Mouse (Mus musculus): Measurements from ENCODE around the gene Caln1.

Gene Caln1

DNA sequence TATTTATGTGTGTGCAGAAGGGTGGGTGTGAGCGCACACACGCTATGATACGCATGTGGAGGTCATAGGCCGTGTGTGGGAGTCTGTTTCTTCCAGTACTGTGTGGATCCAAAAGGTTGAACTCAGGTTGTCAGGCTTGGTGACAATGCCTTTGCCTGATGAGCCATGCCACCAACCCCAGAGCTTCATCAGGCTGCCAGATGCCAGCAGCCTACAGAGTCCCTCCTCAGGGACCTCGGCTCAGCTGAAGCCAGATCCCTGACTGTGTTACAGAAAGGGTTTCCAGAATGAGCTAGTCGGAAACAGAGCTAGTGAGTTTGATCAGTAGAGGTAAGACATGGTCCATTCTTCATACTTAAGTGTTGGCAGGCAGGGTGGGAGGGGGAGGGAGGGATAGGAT lies 25.9 kb downstream of the Caln1 start:
- no peak for DNase-seq

DNA sequence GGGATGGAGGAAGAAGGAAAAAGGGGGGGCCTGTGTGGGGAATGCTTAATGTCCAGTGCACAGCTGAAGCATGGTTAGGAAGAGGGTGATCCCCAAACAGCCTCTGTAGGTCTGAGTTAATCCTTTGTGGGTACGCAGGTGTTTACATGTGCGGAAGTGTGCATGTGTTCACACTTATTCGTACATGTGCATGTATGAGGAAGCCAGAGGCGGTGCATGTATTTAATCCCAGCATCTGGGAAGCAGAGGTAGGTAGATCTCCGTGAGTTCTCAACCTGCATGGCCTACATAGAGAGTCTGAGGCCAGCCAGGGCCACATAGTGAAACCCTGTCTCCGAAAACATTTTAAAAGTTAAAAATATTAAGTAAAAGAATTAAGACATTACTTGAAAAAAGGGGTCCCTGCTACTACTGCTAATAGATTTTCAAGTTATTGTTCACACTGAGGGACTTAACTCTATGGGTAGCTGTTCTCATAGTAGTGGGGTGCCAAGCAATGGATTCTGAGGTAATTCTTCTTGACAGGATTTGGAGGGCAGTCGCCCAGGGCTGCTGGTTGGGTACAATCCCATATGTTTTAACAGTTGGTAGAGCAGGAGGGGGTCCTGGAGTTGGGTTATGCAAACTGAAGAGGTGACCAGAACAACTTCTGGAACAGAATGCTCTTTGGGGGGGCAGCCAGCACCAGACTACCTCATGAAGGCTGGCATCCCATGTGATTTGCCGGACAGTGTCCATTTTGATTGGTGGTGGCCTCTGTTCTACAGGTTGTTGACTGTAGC lies 31.1 kb downstream of the Caln1 start:
- peak; percentile 91 to 98 for DNase-seq

GRCm38 (mm10) chr5:130405201-130405600 lies 35.9 kb downstream of the Caln1 start:
- peak; percentile 74 to 84 for DNase-seq

DNA sequence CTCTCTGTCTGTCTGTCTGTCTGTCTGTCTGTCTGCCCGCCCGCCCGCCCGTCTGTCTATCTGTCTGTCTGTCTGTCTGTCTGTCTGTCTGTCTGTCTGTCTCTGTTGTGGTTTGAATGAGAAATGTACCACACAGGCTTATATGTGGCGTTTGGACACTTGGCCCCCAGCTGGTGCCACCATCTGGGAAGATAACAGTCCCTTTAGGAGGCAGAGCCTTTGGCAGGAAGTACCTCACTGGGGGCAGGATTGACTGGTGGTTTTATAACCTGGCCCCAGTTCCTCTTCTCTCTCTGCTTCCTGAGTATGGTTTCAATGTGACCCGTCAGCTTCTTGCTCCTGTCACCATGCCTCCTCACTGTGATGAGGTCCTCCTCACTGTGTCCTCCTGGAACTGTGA lies 40.5 kb downstream of the Caln1 start:
- DNase-seq, result peak in 1 of 2 experiments; percentile 40

GRCm38 (mm10) chr5:130411516-130411915 lies 42.3 kb downstream of the Caln1 start:
- DNase-seq, result no peak

DNA sequence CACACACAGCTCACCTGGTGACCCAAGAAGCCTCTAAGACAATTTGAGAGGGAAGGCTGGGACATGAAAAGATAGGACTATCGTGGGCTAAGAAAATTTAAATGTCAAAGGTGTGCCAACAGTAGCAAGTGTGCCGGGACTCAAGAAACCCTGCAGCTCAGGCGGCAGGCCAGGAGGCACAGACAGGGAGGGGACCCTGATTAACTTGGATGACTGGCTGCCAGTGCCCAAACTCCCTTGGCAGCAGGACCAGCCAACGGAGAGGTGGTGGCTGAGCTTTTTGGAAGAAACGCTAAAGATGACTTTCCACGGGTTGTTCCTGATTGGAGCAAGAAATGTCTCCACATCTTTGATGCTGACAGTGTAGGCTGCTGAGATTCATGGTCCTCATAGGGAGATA lies 78.2 kb downstream of the Caln1 start:
- peak; percentile 36 to 38 for DNase-seq

- DNase-seq, result peak in 1 of 2 experiments; percentile 26
Observed at GRCm38 (mm10) chr5:130448491-130448890, 79.2 kb downstream of the Caln1 start.

- DNase-seq, result peak; percentile 56 to 63
Observed at GRCm38 (mm10) chr5:130448931-130449856, 79.9 kb downstream of the Caln1 start.

GRCm38 (mm10) chr5:130450031-130450541 lies 80.8 kb downstream of the Caln1 start:
- peak in 1 of 2 experiments; percentile 25 for DNase-seq

GRCm38 (mm10) chr5:130458076-130458475 lies 88.8 kb downstream of the Caln1 start:
- peak; percentile 49 to 57 for DNase-seq

DNA sequence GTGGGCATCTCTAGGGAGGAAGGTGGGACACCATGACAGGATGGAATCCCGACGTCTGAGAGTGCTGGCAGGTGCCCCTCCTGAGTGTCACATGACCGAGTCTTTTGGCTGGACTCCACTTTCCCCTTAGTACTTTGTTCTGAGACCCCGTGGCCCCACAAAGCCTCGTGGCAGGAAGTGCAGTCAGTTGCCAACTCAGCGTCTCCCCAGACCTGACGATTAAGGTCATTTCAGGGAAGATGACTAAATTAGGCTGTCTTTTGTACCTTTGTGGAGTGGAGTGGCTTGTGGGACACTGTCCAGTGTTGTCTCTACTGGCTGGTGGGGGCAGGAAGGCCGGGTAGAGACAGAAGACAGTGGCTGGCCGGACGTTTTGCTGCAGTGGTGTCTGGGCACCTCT lies 103.0 kb downstream of the Caln1 start:
- no peak for DNase-seq

DNA sequence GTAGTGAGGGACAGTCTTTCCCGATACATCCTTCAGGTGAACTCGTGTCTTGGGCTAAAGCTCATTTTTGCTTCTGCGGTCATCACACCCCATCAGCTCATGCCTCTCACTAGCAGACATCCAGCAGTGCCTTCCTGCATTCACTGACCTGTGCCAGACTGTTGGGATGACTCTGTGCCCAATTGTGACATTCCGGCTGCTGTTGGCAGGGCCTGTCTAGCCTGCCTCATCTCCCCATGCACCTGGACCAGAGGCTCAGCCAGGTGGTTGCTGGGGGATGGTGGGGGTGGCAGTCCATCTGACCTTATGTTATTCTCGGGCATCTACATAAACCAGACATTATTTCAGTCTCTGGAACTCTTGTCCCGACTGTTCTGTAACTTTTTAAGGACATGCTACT lies 105.6 kb downstream of the Caln1 start:
- DNase-seq, result peak; percentile 75 to 82

DNA sequence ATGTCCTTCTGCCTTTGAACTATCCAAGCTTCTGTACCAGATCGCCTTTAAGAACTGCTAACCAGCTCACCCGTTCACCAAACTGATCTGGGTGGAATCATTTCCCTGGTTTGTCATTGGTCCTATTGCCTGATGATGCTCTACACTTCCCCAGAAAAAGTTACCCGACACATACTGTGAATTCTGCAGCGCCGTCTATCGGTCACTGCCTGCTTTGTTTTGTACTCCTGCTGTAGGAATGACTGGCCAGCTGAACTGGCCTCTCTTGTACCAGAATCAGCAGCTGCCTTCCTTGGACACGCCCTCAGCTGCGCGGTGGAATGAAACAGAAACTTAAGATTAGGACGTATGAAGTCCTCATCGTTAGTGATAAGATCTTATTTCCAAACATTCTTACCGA lies 107.5 kb downstream of the Caln1 start:
- DNase-seq, result no peak

DNA sequence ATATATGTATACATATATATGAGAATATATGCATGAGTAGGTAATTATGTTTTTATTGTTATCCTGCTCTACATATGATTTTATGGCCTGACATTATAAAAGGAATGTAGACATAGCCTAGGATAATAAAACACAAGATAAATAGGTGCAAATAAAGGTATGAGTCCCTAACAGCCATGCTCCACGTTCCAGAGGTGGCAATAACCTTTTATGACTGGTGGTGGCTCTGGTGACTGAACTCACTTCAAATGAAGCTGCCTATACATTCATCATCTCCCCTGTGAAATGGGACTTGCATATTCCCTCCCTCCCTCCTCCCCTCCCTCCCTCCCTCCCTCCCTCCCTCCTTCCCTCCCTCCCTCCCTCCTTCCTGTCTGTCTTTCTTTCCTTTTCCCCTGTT lies 111.0 kb downstream of the Caln1 start:
- DNase-seq, result no peak

DNA sequence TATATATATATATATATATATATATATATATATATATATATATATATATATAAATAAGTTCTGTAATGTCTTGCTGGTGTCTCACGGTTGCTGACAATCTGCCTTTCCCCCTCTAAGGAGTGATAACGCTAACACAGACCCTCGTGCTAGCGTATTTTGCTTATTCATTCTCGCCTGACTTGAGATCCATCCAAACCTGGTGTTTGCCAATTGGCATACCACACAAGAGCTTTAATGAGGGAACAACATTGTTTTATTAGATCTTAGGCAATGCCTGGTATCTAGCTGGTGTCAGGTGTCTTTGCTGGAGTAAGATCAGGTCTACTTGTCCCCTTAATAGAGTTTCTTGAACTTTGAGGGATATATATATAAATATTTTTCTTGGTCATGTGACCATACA lies 122.2 kb downstream of the Caln1 start:
- DNase-seq, result no peak

GRCm38 (mm10) chr5:130492305-130492704 lies 123.0 kb downstream of the Caln1 start:
- DNase-seq, result peak; percentile 36 to 42

GRCm38 (mm10) chr5:130502541-130502940 lies 133.3 kb downstream of the Caln1 start:
- no peak for DNase-seq

DNA sequence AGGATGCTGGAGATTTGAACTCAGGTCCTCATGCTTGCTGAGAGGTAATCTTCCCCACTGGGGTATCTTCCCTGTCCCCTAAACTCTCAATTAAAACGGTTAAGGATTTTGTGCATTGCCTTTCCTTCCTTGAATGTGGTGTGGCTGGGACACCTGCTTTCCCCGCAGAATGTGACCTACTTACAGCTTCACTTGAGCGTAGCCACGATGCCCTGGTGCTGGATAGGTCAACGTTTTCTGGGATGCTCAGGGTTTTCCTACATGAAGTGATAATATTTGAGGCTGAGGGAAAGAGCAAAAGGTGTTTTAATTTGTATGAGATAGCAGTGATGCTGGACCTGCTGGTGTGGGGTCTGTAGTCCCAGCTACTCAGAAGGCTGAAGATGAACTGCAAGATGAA lies 135.6 kb downstream of the Caln1 start:
- DNase-seq, result peak in 1 of 2 experiments; percentile 30

DNA sequence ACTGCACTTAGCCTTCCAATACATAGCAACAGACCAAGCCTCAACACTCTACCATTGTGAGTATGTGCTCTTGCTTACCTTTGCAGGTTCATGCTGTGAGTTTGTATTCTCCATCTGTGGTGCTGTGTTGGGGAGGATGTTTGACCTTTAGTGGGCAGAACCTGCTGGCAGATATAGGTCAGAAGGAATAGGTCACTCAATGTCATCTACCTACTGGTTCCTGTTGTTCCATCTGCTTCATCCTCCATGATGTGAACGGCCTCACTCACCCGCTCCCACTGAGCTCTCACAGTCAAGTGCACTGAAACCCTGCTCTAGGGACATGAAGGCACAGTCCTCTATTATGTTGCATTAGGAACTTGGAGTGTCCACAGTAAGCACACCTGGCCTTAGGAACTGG lies 141.3 kb downstream of the Caln1 start:
- DNase-seq, result no peak

- no peak for DNase-seq
Observed at GRCm38 (mm10) chr5:130515395-130515794, 146.1 kb downstream of the Caln1 start.

DNA sequence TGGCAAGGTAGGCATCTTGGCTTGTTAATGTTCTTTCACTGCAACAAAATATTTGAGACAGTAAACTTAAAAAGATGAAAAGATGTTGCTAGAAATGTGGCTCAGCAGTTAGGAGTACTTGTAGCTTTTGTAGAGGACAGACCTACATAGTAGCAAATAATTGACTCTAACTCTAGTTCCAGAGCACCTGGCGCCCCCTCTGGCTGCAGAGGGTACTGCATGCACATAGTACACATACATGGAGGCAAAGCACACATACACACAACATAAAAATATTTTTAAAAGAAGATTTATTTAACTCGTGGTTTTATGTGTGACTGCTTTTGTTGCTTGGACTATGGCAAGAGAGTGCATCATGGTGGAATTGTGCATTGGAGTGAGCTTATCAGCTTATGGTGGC lies 151.3 kb downstream of the Caln1 start:
- no peak for DNase-seq

DNA sequence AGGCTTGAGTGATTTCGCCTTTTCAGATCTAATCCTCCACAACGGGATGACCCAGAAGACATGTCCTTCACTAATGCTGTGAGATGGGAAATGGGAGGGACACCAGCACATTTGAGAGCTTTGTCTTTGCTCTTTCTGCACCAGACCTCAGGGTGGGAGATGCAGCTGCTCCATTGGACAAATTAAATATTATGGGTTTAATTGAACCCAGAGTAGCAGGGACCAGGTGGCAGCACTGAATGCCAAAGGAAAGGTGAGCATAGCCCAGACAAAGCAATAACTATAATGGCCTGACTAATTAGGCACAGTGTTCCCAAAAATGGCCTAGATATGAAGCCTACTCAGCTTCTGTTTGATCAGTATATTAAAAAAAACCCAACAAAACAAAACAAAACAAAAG lies 158.2 kb downstream of the Caln1 start:
- no peak for DNase-seq

DNA sequence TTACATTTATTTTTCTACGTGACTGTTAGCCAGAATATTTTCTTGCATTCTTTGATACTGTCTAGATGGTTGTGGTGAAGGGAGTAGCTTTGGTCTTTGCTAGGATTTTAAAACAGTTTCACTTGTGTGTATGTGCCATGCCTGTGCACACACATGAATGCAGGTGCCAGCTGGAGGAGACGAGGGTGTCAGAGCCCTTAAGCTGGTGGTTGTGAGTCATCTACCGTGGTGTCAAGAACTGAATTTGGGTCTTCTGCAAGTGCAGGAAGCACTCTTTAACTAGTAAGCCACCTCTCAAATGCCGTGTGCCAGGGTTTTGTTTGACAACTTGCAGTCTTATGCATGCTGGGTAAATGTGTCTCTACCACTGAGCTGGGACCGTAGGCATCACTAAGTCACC lies 178.2 kb downstream of the Caln1 start:
- DNase-seq, result no peak

DNA sequence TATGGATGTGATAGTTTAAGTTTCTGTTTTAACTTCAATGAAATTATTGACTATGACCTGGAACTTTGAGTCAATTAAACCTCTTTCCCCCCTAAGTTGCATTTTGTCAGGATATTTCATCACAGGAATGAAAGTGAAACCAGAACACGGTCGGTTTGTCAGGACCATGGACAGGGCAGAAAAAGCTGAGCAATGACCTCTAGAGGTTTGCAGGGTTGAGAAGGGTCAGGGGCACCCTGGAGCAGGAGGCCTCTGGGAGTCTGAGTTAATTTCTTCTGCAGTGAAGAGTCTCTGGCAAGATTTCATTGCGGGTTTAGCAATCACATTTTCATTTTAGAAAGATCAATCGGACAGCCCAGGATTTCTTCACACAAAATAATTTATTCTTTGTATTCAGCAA lies 184.7 kb downstream of the Caln1 start:
- no peak for DNase-seq
